Mouse (Mus musculus): ENCODE measurements at regions not wholly inside any gene's neighbourhood (a gene's known extent, or its start where the extent isn't known, plus 50 kb on each side); places are given as distances from the start of the nearest gene placed in this dataset.

DNA sequence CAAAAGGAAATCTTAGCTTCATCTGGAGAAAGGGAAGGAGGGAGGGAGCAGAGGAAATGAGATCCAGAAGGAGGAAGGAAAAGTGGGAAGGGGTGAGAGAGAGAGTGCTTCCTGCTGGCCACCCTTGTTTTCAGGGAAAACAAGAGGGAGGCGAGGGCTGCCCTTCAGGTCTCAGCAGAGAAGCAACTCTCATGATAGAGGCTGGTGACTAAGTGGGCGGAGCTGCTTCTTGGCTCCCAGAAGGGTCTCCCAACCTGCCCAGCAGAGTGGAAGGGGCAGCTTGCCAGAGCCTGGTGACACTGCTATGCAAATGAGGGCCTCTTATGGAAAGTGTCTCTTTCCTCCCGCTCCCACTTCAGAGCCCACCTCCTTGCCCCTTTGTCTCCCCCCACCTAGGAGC, 285.8 kb downstream of the Barhl2 start:
- DNase-seq, result no peak

GRCm38 (mm10) chr5:106170405-106170804, 287.6 kb downstream of the Barhl2 start:
- DNase-seq, result no peak

GRCm38 (mm10) chr5:106167556-106167955, 290.4 kb downstream of the Barhl2 start:
- DNase-seq, result no peak

- DNase-seq, result no peak
Measured at GRCm38 (mm10) chr5:106166266-106166665, 289.9 kb downstream of the Zfp326 start.

GRCm38 (mm10) chr5:106164190-106164589, 287.8 kb downstream of the Zfp326 start:
- DNase-seq, result no peak

DNA sequence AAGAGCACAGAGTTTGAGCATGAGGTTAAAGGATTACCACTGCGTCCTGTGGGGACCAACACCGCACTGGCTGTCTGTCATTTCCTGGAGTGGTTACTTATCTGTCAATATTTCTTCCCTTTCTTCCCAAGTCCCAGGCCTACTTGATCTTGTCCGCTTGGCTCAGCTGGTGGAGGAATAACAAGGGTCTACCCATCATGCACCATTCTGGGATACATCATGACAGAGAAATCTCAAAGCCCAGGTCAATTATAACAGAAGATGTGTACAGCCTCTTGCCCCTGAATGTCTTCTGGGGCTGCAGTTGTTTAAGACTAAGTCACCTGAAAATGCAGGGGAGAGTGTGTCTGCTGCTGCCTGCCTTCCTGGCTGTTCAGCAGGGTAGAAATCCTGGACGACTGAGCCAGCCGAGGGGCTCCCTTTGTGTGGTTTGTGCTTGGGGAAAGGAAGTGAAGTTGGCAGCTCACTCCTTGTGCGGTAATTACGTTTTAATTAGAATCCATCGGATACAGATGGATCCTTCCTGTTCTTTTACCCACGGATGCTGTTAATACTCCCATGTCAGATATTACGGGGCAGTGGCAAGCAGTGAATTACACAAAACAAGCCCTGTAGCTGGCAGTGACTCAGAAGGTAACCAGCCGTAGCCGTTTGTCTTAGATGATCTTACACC, 286.8 kb downstream of the Zfp326 start:
- no peak for DNase-seq

DNA sequence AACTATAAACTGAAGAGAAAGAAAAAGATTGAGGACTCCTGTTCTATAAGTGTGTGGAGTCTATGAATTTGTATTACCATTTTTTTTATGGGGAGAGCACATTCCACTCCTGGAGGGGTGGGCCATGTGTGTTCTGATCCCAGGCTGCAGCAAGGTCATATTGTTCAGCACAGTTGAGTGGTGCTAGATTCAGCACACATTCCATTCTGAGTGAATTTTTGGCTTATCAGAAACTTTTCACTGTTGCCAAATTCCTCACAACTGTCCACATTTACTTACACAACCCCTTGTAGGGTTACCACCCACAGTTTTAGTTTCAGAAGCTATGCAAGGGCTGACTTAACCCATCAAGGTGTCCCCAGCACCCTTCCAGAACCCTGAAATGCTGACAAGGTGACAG, 262.7 kb downstream of the Zfp326 start:
- no peak for DNase-seq

- no peak for DNase-seq
Measured at GRCm38 (mm10) chr5:106122928-106123327, 246.6 kb downstream of the Zfp326 start.

DNA sequence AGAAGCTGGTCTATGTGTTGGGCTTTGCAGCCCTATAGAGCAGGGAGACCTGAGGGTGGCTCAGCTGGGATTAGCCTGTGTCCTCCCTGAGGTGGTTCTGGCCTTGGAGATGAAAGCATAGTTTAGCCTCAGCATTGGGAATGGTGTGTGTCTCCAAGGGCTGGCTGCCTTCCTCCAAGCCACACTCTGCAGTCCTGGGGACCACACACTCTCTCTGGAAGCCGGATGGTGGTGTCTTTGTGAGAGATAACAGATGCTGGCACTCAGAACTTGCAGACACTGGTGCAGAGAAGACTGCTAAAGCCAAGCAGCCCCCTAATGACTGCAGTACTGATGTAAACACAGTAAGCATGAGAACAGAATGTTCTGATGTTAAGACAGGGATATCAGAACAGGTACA, 243.2 kb downstream of the Zfp326 start:
- no peak for DNase-seq

DNA sequence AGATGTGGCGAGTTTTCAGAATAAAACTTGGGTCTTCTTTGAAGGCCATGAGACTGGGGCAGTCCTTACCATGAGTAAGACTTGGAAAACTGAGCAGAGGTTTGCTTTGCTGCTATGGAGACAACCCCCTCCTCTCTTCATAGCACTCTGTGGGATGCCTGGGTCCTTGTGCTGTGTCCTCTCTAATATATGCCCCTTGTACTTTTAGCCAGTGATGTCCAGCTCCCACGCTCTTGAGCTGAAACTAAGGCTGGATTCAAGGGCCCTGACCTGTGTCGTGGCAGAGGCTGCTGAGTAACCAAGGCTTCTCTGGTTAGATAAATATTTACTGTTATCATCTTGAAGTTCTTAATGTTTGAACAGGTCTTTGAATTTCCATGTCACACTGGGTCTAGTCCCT, 236.8 kb downstream of the Zfp326 start:
- no peak for DNase-seq

DNA sequence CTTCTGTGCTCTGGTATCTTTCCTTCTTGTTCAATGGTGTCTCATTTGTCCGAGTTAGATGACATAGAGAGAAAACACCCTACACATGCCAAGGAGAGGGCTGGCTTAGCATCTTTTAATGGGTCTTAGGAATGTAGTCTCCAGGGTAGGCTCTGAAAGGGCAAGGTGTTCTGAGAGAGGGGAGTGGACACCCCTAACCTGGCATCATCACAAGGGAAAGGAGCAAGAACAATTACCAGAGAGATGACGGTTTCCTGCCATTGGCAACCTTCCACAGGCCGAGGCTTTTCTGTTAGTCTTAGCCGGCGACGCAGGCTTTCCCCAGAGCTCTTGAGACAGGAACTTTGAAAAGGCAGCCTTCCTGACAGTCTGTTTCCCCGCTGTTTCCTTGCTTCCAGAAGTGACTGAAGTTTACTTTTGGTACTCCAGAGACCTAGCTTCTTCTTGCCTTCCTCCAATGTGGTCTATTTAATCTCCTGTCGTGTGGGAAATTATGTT, 232.2 kb downstream of the Zfp326 start:
- DNase-seq, result no peak

DNA sequence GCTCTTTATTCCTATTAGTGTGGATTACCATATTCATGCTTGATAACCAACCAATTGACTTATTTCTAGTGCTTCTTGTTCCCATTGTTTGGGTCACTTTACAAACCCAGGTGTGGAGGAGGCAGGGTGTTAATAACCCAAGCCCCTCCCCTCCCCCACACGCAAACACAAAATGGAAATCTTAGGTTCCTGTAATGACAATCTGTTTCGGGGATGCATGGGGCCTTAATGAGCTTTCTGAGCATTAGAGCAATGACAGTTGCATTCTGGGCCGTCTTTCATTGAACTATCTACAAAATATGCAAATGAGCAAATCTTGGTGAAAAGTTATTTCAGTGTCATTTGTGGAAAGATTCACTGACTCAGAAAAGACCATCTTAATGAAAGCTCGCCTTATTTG, 225.9 kb downstream of the Zfp326 start:
- DNase-seq, result no peak

DNA sequence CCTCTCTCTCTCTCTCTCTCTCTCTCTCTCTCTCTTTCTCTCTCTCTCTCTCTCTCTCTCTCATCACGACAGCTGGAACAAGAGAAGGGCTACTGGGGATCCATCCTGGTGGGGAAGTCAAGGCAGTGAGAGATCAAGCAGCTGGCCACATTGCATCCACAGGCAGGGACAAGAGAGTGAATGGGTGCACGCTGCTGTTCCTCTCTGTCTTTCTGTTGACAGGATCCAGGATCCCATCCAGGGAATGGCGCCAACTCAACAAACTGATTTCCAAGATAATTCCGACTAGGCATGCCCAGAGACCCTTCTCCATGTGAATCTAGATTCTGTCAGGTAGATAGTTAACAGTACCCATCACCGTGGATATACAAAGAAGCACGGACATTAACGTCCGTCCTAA, 222.5 kb downstream of the Zfp326 start:
- no peak for DNase-seq

DNA sequence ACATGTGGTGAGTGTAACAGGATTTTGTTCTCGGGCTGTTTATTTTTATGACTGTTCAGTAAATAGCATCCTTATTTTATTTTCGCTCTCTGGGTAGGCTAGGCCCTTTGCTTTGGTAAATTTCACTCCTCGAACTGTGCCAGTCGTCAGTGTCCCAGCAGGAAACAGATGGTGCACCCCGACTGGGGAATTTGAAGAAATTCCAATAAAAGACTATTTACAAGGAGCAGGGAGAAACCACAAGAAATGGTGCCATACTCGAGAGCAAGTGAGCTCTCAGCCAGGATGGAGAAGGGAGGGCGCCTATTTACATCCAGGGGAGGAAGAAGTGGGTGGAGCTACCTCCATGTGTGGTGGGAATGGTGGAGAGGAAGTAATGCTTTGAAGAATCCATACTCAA, 213.0 kb downstream of the Zfp326 start:
- peak; percentile 89 for DNase-seq

- DNase-seq, result peak; percentile 47
Measured at GRCm38 (mm10) chr5:106088478-106089185, 212.3 kb downstream of the Zfp326 start.

DNA sequence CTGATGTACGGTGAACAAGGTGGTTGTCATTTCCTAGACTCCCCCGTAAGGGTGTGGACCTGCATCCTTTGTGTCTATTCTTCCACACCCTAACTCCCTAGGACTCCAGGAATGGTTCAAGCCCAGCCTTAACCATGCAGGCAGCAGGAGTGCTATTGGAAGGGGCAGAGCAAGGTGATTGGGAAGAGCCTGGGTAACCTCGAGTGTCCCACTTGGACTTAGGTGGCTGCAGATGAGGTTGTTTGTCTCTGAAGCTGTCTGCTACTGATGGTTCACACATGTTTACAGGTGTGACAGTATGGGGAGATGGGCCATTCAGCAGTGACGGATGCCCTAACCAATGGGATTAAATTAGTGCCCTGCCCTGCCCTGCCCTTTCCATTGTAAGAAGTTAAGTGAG, 207.4 kb downstream of the Zfp326 start:
- DNase-seq, result no peak

DNA sequence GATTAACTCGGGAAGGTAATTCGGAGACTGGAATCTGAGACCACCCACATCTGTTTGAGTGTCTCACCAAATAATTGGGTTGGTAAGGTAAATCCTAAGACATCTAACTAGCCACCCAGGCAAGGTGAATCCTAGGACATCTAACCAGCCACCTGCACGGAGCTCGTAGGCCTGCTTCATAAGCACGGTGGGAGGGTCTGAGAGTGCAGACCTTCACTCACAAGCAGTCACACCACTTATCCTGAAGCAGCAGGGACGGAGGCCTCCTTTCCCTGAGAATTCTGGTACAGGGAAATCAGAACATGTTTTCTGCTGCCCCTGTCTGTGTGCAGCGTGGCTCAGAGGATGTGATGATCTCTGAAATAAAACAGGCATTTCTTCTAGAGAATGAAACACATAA, 206.5 kb downstream of the Zfp326 start:
- no peak for DNase-seq

- DNase-seq, result no peak
Measured at GRCm38 (mm10) chr5:106067124-106067551, 190.8 kb downstream of the Zfp326 start.

DNA sequence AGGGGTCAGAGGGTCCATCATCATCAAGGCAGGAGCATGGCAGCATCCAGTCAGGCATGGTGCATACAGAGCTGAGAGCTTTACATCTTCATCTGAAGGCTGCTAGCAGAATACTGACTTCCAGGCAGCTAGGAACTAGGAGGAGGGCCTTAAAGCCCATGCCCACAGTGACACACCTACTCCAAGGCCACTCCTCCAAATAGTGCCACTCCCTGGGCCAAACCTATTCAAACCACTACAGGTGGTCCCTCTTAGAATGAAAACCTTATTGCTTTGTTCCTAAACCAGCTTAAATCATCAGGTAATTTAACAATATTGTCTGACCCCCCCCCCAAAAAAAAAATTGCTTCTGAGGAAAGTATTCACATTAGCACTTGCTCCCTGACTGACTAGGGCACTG, 190.3 kb downstream of the Zfp326 start:
- no peak for DNase-seq

DNA sequence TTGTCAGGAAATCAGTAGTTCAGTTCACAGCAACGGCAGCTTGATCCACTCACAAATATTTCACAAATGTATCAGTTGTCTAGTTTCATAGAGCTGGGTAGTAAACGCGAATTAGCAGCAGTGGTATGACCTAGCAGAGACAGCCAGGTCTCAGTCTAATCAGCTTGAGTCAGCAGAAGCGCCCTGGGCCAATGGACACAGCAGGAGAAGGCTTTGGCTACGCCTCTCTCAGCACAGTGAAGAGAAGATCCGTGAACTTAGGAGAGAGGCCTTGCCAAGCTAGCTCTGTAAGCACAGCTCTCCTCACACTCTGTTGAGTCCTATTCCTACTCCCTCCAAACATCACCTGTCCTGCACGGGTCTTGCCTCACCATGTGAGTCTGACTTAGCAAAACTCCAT, 188.0 kb downstream of the Zfp326 start:
- DNase-seq, result no peak

GRCm38 (mm10) chr5:106062926-106063325, 186.6 kb downstream of the Zfp326 start:
- DNase-seq, result no peak

GRCm38 (mm10) chr5:106056631-106057030, 180.3 kb downstream of the Zfp326 start:
- no peak for DNase-seq

DNA sequence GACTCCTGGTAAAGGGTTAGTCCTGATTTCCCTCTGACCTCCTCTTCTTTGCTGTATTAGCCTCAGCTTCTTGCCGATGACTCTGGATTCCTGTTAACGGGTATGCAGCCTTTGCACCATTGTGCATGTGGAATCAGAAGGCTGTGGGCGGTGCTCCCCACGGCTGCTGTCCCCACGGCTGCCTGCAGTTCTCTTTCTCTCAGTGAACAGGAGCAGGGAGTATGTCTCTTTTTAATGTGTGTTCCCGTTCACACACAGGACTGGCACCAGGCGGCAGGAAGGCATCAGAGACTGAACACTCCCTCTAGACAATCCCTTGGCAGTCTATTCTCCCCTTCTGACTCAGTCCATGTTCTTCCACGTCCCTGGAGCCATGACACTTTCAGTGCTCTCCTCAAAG, 178.9 kb downstream of the Zfp326 start:
- no peak for DNase-seq

GRCm38 (mm10) chr5:106051026-106051425, 174.7 kb downstream of the Zfp326 start:
- DNase-seq, result peak; percentile 95
